Mouse (Mus musculus): ENCODE data around the gene Gtsf2. TPM values are rescaled to one million over a fixed set of nuclear protein-coding genes. Genes with fewer than 3 reads are reported as not detected.
"Not testable (repeated sequence)": the region's sequence is repeated elsewhere in the genome, so short reads cannot be mapped to it uniquely, and the experiment has no call there.

Gtsf2 gene
- polyA plus RNA-seq, 1 experiment from 2014 or later, result not detected

GRCm38 (mm10) chr15:103473769-103474168 lies 25.5 kb upstream of the Gtsf2 start:
- Histone ChIP-seq H3K9ac (ENCODE audit: low read depth, low read length) (no peak overlapping the region), H3K4me1 (replicated peaks; ENCODE audit: control insufficient read depth, insufficient read depth, low read length) (no peaks in the 10 kb centered on the region), H3K27ac (ENCODE audit: low read depth, low read length) (no peak overlapping the region), H3K4me3 (ENCODE audit: low read depth, low read length) (no peak overlapping the region), H3K36me3 (ENCODE audit: control insufficient read depth, insufficient read depth, low read length) (no peaks in the 10 kb centered on the region), H3K27me3 (ENCODE audit: control insufficient read depth, insufficient read depth, low read length) (no peaks in the 10 kb centered on the region), H3K4me2 (replicated peaks; ENCODE audit: low read depth, low read length) (no peak overlapping the region), H3K9me3 (ENCODE audit: control insufficient read depth, low read length) (no peaks in the 10 kb centered on the region)
- no peak for ATAC-seq (ENCODE audit: low FRiP score)
- 85% methylated on average over 5 of the region's 5 CpGs for WGBS
- DNase-seq (ENCODE audit: low spot score), result no peak

- Histone ChIP-seq H3K9ac (ENCODE audit: low read depth, low read length) (no peak overlapping the region), H3K4me1 (replicated peaks; ENCODE audit: control insufficient read depth, insufficient read depth, low read length) (no peaks in the 10 kb centered on the region), H3K9me3 (ENCODE audit: control insufficient read depth, low read length) (no peaks in the 10 kb centered on the region), H3K36me3 (ENCODE audit: control insufficient read depth, insufficient read depth, low read length) (no peaks in the 10 kb centered on the region), H3K27ac (ENCODE audit: low read depth, low read length) (no peak overlapping the region), H3K4me3 (ENCODE audit: low read depth, low read length) (no peak overlapping the region), H3K27me3 (ENCODE audit: control insufficient read depth, insufficient read depth, low read length) (no peaks in the 10 kb centered on the region), H3K4me2 (replicated peaks; ENCODE audit: low read depth, low read length) (no peak overlapping the region)
- DNase-seq (ENCODE audit: low spot score) (no peak), ATAC-seq (ENCODE audit: low FRiP score) (no peak)
- WGBS, result 88% methylated on average over 7 of the region's 7 CpGs
Observed at GRCm38 (mm10) chr15:103473182-103473581, 24.9 kb upstream of the Gtsf2 start.

DNA sequence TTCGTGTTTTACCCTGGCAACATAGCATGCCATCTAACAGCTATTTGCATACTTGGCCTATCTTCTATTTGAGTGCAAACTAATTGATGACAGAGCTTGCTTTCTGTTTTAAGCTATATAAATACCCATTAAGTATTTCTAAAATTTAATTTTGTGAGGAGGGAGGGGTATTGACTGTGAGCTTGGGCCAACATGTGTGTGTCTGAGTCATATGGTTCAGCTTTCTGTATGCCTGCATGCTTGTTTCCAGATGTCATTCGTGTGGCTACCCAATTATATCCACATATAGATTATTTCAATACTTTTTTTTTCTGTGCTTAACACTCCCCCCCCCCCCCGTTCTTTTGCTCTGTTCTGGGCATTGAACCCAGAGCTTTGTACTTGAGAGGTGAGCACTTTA lies 24.0 kb upstream of the Gtsf2 start:
- H3K36me3 ChIP-seq (ENCODE audit: control insufficient read depth, insufficient read depth, low read length), result no peaks in the 10 kb centered on the region
- H3K9ac ChIP-seq (ENCODE audit: low read depth, low read length), result no peak overlapping the region
- ATAC-seq (ENCODE audit: low FRiP score) (no peak), DNase-seq (ENCODE audit: low spot score) (no peak)
- WGBS, result 74% methylated on average over 3 of the region's 3 CpGs
- H3K27me3 ChIP-seq (ENCODE audit: control insufficient read depth, insufficient read depth, low read length), result no peaks in the 10 kb centered on the region
- no peak overlapping the region for H3K4me2 ChIP-seq (replicated peaks; ENCODE audit: low read depth, low read length)
- no peaks in the 10 kb centered on the region for H3K4me1 ChIP-seq (replicated peaks; ENCODE audit: control insufficient read depth, insufficient read depth, low read length)
- no peak overlapping the region for H3K4me3 ChIP-seq (ENCODE audit: low read depth, low read length)
- no peak overlapping the region for H3K27ac ChIP-seq (ENCODE audit: low read depth, low read length)
- H3K9me3 ChIP-seq (ENCODE audit: control insufficient read depth, low read length), result no peaks in the 10 kb centered on the region

DNA sequence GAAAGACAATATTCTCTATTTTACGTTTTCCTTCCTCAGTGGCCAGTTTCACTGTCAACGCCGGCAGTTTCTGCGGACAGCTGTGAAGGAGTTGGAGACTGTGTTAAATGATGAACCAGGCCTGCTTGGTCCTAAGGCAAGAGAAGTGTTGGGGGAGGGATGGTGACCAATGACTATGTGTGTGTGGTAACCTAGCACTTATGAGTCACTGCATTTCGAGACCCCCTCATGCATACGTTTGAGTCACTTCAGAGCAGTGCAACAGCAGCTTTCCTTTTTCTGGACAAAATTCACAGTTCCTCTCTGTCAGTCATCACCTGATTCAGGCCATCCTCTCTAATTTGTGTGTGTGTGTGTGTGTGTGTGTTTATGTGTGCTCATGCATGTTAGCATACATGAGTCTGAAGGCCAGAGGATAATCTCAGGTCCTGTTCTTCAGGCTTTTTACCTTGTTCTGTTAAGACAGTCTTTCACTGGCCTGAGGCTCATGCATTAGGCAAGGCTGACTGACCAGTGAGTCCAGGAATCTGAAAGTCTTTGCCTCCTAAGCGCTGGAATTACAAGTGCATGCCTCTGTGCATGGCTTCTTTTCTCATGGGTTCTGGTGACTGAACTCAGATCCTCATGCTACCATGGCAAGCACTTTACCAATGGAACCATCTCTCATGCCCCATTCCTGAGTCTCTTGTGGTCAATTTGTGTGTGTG lies 23.4 kb upstream of the Gtsf2 start:
- Histone ChIP-seq H3K27ac (ENCODE audit: low read depth, low read length) (no peak overlapping the region), H3K4me1 (replicated peaks; ENCODE audit: control insufficient read depth, insufficient read depth, low read length) (no peaks in the 10 kb centered on the region), H3K36me3 (ENCODE audit: control insufficient read depth, insufficient read depth, low read length) (no peaks in the 10 kb centered on the region), H3K9ac (ENCODE audit: low read depth, low read length) (no peak overlapping the region), H3K9me3 (ENCODE audit: control insufficient read depth, low read length) (no peaks in the 10 kb centered on the region), H3K27me3 (ENCODE audit: control insufficient read depth, insufficient read depth, low read length) (no peaks in the 10 kb centered on the region), H3K4me3 (ENCODE audit: low read depth, low read length) (no peak overlapping the region), H3K4me2 (replicated peaks; ENCODE audit: low read depth, low read length) (no peak overlapping the region)
- ATAC-seq (ENCODE audit: low FRiP score) (no peak), DNase-seq (ENCODE audit: low spot score) (no peak)
- 84% methylated on average over 7 of the region's 7 CpGs for WGBS

- Histone ChIP-seq H3K9me3 (ENCODE audit: control insufficient read depth, low read length) (no peaks in the 10 kb centered on the region), H3K36me3 (ENCODE audit: control insufficient read depth, insufficient read depth, low read length) (no peaks in the 10 kb centered on the region), H3K9ac (ENCODE audit: low read depth, low read length) (no peak overlapping the region), H3K4me2 (replicated peaks; ENCODE audit: low read depth, low read length) (no peak overlapping the region), H3K27ac (ENCODE audit: low read depth, low read length) (no peak overlapping the region), H3K4me1 (replicated peaks; ENCODE audit: control insufficient read depth, insufficient read depth, low read length) (no peaks in the 10 kb centered on the region), H3K27me3 (ENCODE audit: control insufficient read depth, insufficient read depth, low read length) (no peaks in the 10 kb centered on the region), H3K4me3 (ENCODE audit: low read depth, low read length) (no peak overlapping the region)
- WGBS, result 79% methylated on average over 7 of the region's 7 CpGs
- ATAC-seq (ENCODE audit: low FRiP score) (no peak), DNase-seq (ENCODE audit: low spot score) (no peak)
Observed at GRCm38 (mm10) chr15:103462539-103463261, 14.4 kb upstream of the Gtsf2 start.

DNA sequence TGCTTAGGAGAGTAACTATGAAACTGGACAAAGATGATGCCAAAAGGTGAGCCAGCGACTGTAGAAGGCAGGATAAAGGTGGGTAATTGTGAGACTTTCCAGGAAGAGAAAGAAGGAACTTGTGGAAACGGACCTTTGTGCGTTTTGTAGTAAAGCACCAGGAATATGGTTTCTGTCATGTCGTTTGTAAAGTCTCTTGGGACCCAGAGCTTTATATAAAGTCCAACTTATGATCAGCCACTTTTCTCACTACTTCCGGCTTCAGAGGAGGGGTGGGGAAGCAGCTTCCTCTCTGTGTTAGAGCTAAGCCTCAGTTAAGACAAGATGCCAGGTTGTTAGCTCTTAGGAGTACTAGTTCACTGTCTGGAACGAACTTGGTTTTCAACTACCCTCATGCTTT lies 6.2 kb upstream of the Gtsf2 start:
- 93% methylated on average over 6 of the region's 6 CpGs for WGBS
- Histone ChIP-seq H3K4me3 (ENCODE audit: low read depth, low read length) (no peak overlapping the region), H3K27me3 (ENCODE audit: control insufficient read depth, insufficient read depth, low read length) (no peaks in the 10 kb centered on the region), H3K27ac (ENCODE audit: low read depth, low read length) (no peak overlapping the region), H3K4me1 (replicated peaks; ENCODE audit: control insufficient read depth, insufficient read depth, low read length) (no peaks in the 10 kb centered on the region), H3K9me3 (ENCODE audit: control insufficient read depth, low read length) (no peaks in the 10 kb centered on the region), H3K36me3 (ENCODE audit: control insufficient read depth, insufficient read depth, low read length) (no peaks in the 10 kb centered on the region), H3K9ac (ENCODE audit: low read depth, low read length) (no peak overlapping the region), H3K4me2 (replicated peaks; ENCODE audit: low read depth, low read length) (no peak overlapping the region)
- no peak for ATAC-seq (ENCODE audit: low FRiP score)
- DNase-seq (ENCODE audit: low spot score), result no peak

GRCm38 (mm10) chr15:103453551-103454218 lies 5.4 kb upstream of the Gtsf2 start, which contains the start of gene Nckap1l:
TSS of gene Nckap1l (plus strand) at chr15:103453794.
- H3K4me3 ChIP-seq (ENCODE audit: low read depth, low read length), result no peak within 1 kb of the TSS
- 89% methylated on average over 13 of the region's 13 CpGs for WGBS
- no peak for ATAC-seq (ENCODE audit: low FRiP score)

DNA sequence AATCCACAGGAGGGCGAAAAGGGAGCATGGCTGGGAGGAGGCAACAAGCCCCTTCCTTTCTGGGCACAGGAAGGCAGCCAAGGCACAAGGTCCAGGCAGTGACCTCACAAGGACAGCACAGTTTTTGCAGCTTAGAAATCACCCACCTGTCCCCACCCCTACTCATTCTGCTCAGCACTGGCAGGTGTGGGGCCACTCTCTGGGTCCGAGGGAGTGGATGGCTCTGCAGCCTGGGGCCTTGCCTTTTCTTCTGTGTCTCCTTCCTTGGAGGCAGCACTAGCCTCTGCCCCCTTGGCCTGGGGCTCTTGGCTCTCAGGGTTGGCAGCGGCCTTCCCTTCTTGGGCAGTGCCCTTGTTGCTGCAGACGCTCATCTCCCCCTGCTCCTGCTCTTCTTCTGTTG lies 2.3 kb downstream of the Gtsf2 start:
- 80% methylated on average over 4 of the region's 4 CpGs for WGBS
- not testable (repeated sequence) for H3K27ac ChIP-seq (ENCODE audit: low read depth, low read length); DNase-seq (ENCODE audit: low spot score); H3K4me2 ChIP-seq (replicated peaks; ENCODE audit: low read depth, low read length); H3K36me3 ChIP-seq (ENCODE audit: control insufficient read depth, insufficient read depth, low read length); H3K4me1 ChIP-seq (replicated peaks; ENCODE audit: control insufficient read depth, insufficient read depth, low read length); H3K9me3 ChIP-seq (ENCODE audit: control insufficient read depth, low read length); H3K27me3 ChIP-seq (ENCODE audit: control insufficient read depth, insufficient read depth, low read length); H3K4me3 ChIP-seq (ENCODE audit: low read depth, low read length); ATAC-seq (ENCODE audit: low FRiP score); H3K9ac ChIP-seq (ENCODE audit: low read depth, low read length)

More at GRCm38 (mm10) chr15:103453551-103454218, 5.4 kb upstream of the Gtsf2 start, which contains the start of gene Nckap1l:
- Histone ChIP-seq H3K27ac (ENCODE audit: low read depth, low read length) (no peak within 1 kb of the TSS), H3K9ac (ENCODE audit: low read depth, low read length) (no peak within 1 kb of the TSS), H3K36me3 (ENCODE audit: control insufficient read depth, insufficient read depth, low read length) (no peaks in the 10 kb centered on the region), H3K4me2 (replicated peaks; ENCODE audit: low read depth, low read length) (no peak within 1 kb of the TSS), H3K9me3 (ENCODE audit: control insufficient read depth, low read length) (no peaks in the 10 kb centered on the region), H3K4me1 (replicated peaks; ENCODE audit: control insufficient read depth, insufficient read depth, low read length) (no peaks in the 10 kb centered on the region), H3K27me3 (ENCODE audit: control insufficient read depth, insufficient read depth, low read length) (no peaks in the 10 kb centered on the region)
- DNase-seq (ENCODE audit: low spot score), result no peak

All from hindbrain, embryonic 11.5 days (tissue).